Mouse (Mus musculus) spleen, adult 2 months (tissue): ENCODE results near the gene Hist1h3g.

Experiments
- CTCF ChIP-seq: fragments of 200-500 bp; IDR thresholded peaks from 2 replicates; pipeline ENCODE4 v1.5.1; 2011; ENCODE audit warnings: mild to moderate bottlenecking, inconsistent platforms; ENCODE audit not compliant: insufficient read depth, insufficient read length, insufficient replicate concordance; ENCODE audit errors: extremely low read depth
- POLR2A ChIP-seq: fragments of 200-500 bp; IDR thresholded peaks from 2 replicates; pipeline ENCODE4 v1.6.1; 2011; ENCODE audit warnings: low read depth, low read length, inconsistent platforms

GRCm38 (mm10) chr13:23518295-23518603, 17.0 kb upstream of the Hist1h3g start:
- TF ChIP-seq CTCF (no peak), POLR2A (no peak)
